9 mouse cellular contexts compared by ENCODE assay signal in the genomic region with DNA sequence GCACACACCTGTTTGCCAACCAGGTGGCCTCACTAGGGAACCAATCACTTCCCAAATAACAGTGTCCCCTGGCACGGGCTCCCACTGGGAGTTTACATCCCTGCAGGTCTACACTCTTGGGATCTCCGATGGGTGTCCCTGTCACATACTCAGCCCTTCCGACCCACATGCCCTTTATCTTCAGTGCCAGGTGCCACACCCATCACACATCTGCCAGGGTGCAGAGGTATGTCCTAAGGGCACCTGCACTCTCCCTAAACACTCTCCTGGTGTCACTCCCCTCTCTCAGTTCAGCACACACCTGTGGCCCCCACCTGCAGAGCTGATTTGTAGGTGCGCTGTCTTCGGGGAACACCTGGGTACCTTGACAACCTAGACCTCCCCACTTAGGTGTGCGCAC. TPM values are rescaled to one million over a fixed set of nuclear protein-coding genes. Genes with fewer than 3 reads are reported as not detected.
A peak's percentile ranks its signal among the peaks of the same experiment; 100 is the strongest.
DNase-seq lines count a peak whose midpoint lies in the region; ATAC-seq and TF ChIP-seq lines count a peak whose summit lies in the region.
"Had no signal": no experiment of that assay in that cellular context is flagged by ENCODE, and none has a peak within 500 bp of the region (broad histone marks: within the 10 kb centered on the region; RNA-seq: fewer than 3 reads in every experiment).

No protein-coding gene starts in this region.

- H3K27ac ChIP-seq in kidney, embryonic 15.5 days, result peak overlapping the region; percentile 93; the same call in 1 of the 2 replicates
- no peak overlapping the region for H3K27ac ChIP-seq in embryonic facial prominence, embryonic 11.5 days (replicated peaks; ENCODE audit: low read depth, low read length)
- H3K27ac ChIP-seq in hindbrain, embryonic 16.5 days (ENCODE audit: low read depth, low read length), result no peak overlapping the region
- no peak overlapping the region for H3K27ac ChIP-seq in midbrain, postnatal 0 days (ENCODE audit: low read depth, low read length)

- DNase-seq in kidney, postnatal 4 days, result no peak
- DNase-seq in embryonic facial prominence, embryonic 11.5 days (ENCODE audit: low spot score), result no peak
- no peak for DNase-seq in midbrain, postnatal 0 days (ENCODE audit: low spot score)
- DNase-seq in urinary bladder, postnatal 10 days (ENCODE audit: low spot score), result no peak

- H3K4me2 ChIP-seq in kidney, embryonic 15.5 days, result peak overlapping the region; percentile 93
- H3K4me2 ChIP-seq in embryonic facial prominence, embryonic 11.5 days (ENCODE audit: low read depth, low read length), result peak overlapping the region; percentile 87
- H3K4me2 ChIP-seq in hindbrain, embryonic 16.5 days (ENCODE audit: low read length), result peak overlapping the region; percentile 94
- peak overlapping the region; percentile 95 for H3K4me2 ChIP-seq in midbrain, postnatal 0 days (ENCODE audit: low read depth, low read length, poor library complexity, severe bottlenecking)

- H3K4me3 ChIP-seq in kidney, embryonic 15.5 days (replicated peaks), result peak overlapping the region; percentile 74
- peak overlapping the region; percentile 57 for H3K4me3 ChIP-seq in embryonic facial prominence, embryonic 11.5 days (ENCODE audit: low read depth, low read length)
- peak overlapping the region; percentile 61 for H3K4me3 ChIP-seq in hindbrain, embryonic 16.5 days (ENCODE audit: low read length)
- peak overlapping the region; percentile 55 for H3K4me3 ChIP-seq in midbrain, postnatal 0 days (ENCODE audit: low read depth, low read length)

- WGBS in kidney, embryonic 15.5 days, result 41% methylated on average over 6 of the region's 6 CpGs
- WGBS in embryonic facial prominence, embryonic 11.5 days, result 41% methylated on average over 6 of the region's 6 CpGs
- WGBS in hindbrain, embryonic 16.5 days, result 42% methylated on average over 6 of the region's 6 CpGs
- 50% methylated on average over 6 of the region's 6 CpGs for WGBS in midbrain, postnatal 0 days

- no peak for TF ChIP-seq CTCF in midbrain, postnatal 0 days (IDR thresholded peaks at IDR 0.05)

- H3K9ac ChIP-seq in kidney, embryonic 15.5 days, result peak overlapping the region; percentile 70
- H3K9ac ChIP-seq in embryonic facial prominence, embryonic 11.5 days (replicated peaks; ENCODE audit: low read length), result peak overlapping the region; percentile 48; the same call in 1 of the 2 replicates
- H3K9ac ChIP-seq in hindbrain, embryonic 16.5 days (ENCODE audit: low read depth, low read length), result peak overlapping the region; percentile 50
- H3K9ac ChIP-seq in midbrain, postnatal 0 days (replicated peaks; ENCODE audit: low read length, poor library complexity, severe bottlenecking), result no peak overlapping the region

- H3K4me1 ChIP-seq in kidney, embryonic 15.5 days, result peaks cover 85% of the 10 kb centered on the region
- peaks cover 20% of the 10 kb centered on the region for H3K4me1 ChIP-seq in embryonic facial prominence, embryonic 11.5 days (ENCODE audit: control insufficient read depth, insufficient read depth, low read length)
- H3K4me1 ChIP-seq in hindbrain, embryonic 16.5 days (ENCODE audit: control insufficient read depth, insufficient read depth, low read depth, low read length), result peaks cover 12% of the 10 kb centered on the region
- H3K4me1 ChIP-seq in midbrain, postnatal 0 days (ENCODE audit: insufficient read depth, low read length), result no peaks in the 10 kb centered on the region

- H3K27me3 ChIP-seq in kidney, embryonic 15.5 days, result peaks cover 18% of the 10 kb centered on the region
- H3K27me3 ChIP-seq in embryonic facial prominence, embryonic 11.5 days (ENCODE audit: control insufficient read depth, insufficient read depth, low read length), result peaks cover 23% of the 10 kb centered on the region
- peaks cover 34% of the 10 kb centered on the region for H3K27me3 ChIP-seq in hindbrain, embryonic 16.5 days (replicated peaks; ENCODE audit: control insufficient read depth, insufficient read depth, low read length)
- peaks cover 52% of the 10 kb centered on the region for H3K27me3 ChIP-seq in midbrain, postnatal 0 days (ENCODE audit: insufficient read depth, low read length)

- H3K36me3 ChIP-seq in kidney, embryonic 15.5 days, result peaks cover 5% of the 10 kb centered on the region; the same call in 1 of the 2 replicates
- H3K36me3 ChIP-seq in embryonic facial prominence, embryonic 11.5 days (replicated peaks; ENCODE audit: control insufficient read depth, insufficient read depth, low read depth, low read length), result no peaks in the 10 kb centered on the region
- no peaks in the 10 kb centered on the region for H3K36me3 ChIP-seq in hindbrain, embryonic 16.5 days (ENCODE audit: control insufficient read depth, insufficient read depth, low read length)
- H3K36me3 ChIP-seq in midbrain, postnatal 0 days (ENCODE audit: insufficient read depth, low read length), result no peaks in the 10 kb centered on the region

- ATAC-seq in kidney, embryonic 15.5 days (replicated peaks; ENCODE audit: low FRiP score), result no peak
- ATAC-seq in embryonic facial prominence, embryonic 11.5 days (replicated peaks; ENCODE audit: insufficient number of reproducible peaks, low FRiP score, low TSS enrichment, low read depth), result no peak
- no peak for ATAC-seq in hindbrain, embryonic 16.5 days
- no peak for ATAC-seq in midbrain, postnatal 0 days (ENCODE audit: low FRiP score)
- ATAC-seq in monocyte, adult 5-6 weeks (replicated peaks; ENCODE audit: insufficient number of reproducible peaks, low FRiP score, low TSS enrichment, poor library complexity, severe bottlenecking), result no peak
- ATAC-seq in megakaryocyte-erythroid progenitor cell, adult 5-6 weeks (replicated peaks; ENCODE audit: low FRiP score, low TSS enrichment, poor library complexity, severe bottlenecking), result no peak

- no peaks in the 10 kb centered on the region for H3K9me3 ChIP-seq in kidney, embryonic 15.5 days (replicated peaks)
- no peaks in the 10 kb centered on the region for H3K9me3 ChIP-seq in embryonic facial prominence, embryonic 11.5 days (replicated peaks; ENCODE audit: control insufficient read depth, low read length)
- no peaks in the 10 kb centered on the region for H3K9me3 ChIP-seq in hindbrain, embryonic 16.5 days (ENCODE audit: control insufficient read depth, low read length)
- no peaks in the 10 kb centered on the region for H3K9me3 ChIP-seq in midbrain, postnatal 0 days (ENCODE audit: low read length)

RNA-seq across cellular contexts. Expression of a gene that starts 1.8 kb away (rescaled TPM):
- 47.3 and 52.7 TPM in 2 replicates for polyA plus RNA-seq in kidney, embryonic 15.5 days (2015; fragmentation: Nextera tagmentation; extraction: Ambion mirVana)
- polyA plus RNA-seq in embryonic facial prominence, embryonic 11.5 days (2014; fragmentation: Nextera tagmentation; extraction: Ambion mirVana), result 19.1 and 20.3 TPM in 2 replicates
- 8.5 and 10.5 TPM in 2 replicates for polyA plus RNA-seq in hindbrain, embryonic 16.5 days (2015; fragmentation: Nextera tagmentation; extraction: Ambion mirVana)
- total RNA-seq in midbrain, postnatal 0 days (2014; rRNA removed), result 14.9 and 17.3 TPM in 2 replicates
- 2.8 and 4.4 TPM in 2 replicates for polyA plus RNA-seq in midbrain, postnatal 0 days (2015; fragmentation: Nextera tagmentation; extraction: Ambion mirVana)
- total RNA-seq in monocyte, adult 5-6 weeks (2017), result 8.2 to 17.6 TPM (median 17.6 TPM) in 3 replicates
- 0.72 and 1.6 TPM in 2 replicates for total RNA-seq in megakaryocyte-erythroid progenitor cell, adult 5-6 weeks (2014; fragmentation: Nextera tagmentation)
- total RNA-seq in megakaryocyte-erythroid progenitor cell, adult 5-6 weeks (2017), result 0.11 and 1.4 TPM in 2 replicates

RNA-seq across cellular contexts. Expression of a gene that starts 48.2 kb away (rescaled TPM):
- not detected in 2 replicates for polyA plus RNA-seq in kidney, embryonic 15.5 days (2015; fragmentation: Nextera tagmentation; extraction: Ambion mirVana)
- not detected in 2 replicates for polyA plus RNA-seq in embryonic facial prominence, embryonic 11.5 days (2014; fragmentation: Nextera tagmentation; extraction: Ambion mirVana)
- not detected in 2 replicates for polyA plus RNA-seq in hindbrain, embryonic 16.5 days (2015; fragmentation: Nextera tagmentation; extraction: Ambion mirVana)
- not detected in 2 replicates for total RNA-seq in midbrain, postnatal 0 days (2014; rRNA removed)
- polyA plus RNA-seq in midbrain, postnatal 0 days (2015; fragmentation: Nextera tagmentation; extraction: Ambion mirVana), result not detected in 2 replicates
- total RNA-seq in monocyte, adult 5-6 weeks (2017), result not detected in 3 replicates
- total RNA-seq in megakaryocyte-erythroid progenitor cell, adult 5-6 weeks (2014; fragmentation: Nextera tagmentation), result not detected in 2 replicates
- not detected in 2 replicates for total RNA-seq in megakaryocyte-erythroid progenitor cell, adult 5-6 weeks (2017)
- total RNA-seq: heart, postnatal 10 days had no signal
